Mouse (Mus musculus): ENCODE measurements at regions not wholly inside any gene's neighbourhood (a gene's known extent, or its start where the extent isn't known, plus 50 kb on each side); places are given as distances from the start of the nearest gene placed in this dataset.

GRCm38 (mm10) chr2:161340291-161340690 is 231.4 kb upstream of the Chd6 start:
- DNase-seq (ENCODE audit: inconsistent ontology term) = no peak

- peak; percentile 69 for DNase-seq (ENCODE audit: inconsistent ontology term)
These were observed 230.6 kb upstream of the Chd6 start for GRCm38 (mm10) chr2:161339327-161340001.

GRCm38 (mm10) chr2:161338953-161339326 is 230.1 kb upstream of the Chd6 start:
- no peak for DNase-seq (ENCODE audit: inconsistent ontology term)

GRCm38 (mm10) chr2:161332653-161333052 is 223.8 kb upstream of the Chd6 start:
- no peak for DNase-seq (ENCODE audit: inconsistent ontology term)

- peak; percentile 11 for DNase-seq (ENCODE audit: inconsistent ontology term)
These were observed 223.0 kb upstream of the Chd6 start for GRCm38 (mm10) chr2:161331850-161332365.

GRCm38 (mm10) chr2:161302796-161303195 is 193.9 kb upstream of the Chd6 start:
- peak; percentile 6 for DNase-seq (ENCODE audit: inconsistent ontology term)

- no peak for DNase-seq (ENCODE audit: inconsistent ontology term)
These were observed 160.1 kb upstream of the Chd6 start for GRCm38 (mm10) chr2:161268861-161269413.

- no peak for DNase-seq (ENCODE audit: inconsistent ontology term)
These were observed 157.6 kb upstream of the Chd6 start for GRCm38 (mm10) chr2:161266476-161266875.

GRCm38 (mm10) chr2:161265211-161265610 is 156.3 kb upstream of the Chd6 start:
- peak; percentile 41 for DNase-seq (ENCODE audit: inconsistent ontology term)

- no peak for DNase-seq (ENCODE audit: inconsistent ontology term)
These were observed 143.9 kb upstream of the Chd6 start for GRCm38 (mm10) chr2:161252761-161253160.

GRCm38 (mm10) chr2:161241665-161242064 is 132.8 kb upstream of the Chd6 start:
- no peak for DNase-seq (ENCODE audit: inconsistent ontology term)

- DNase-seq (ENCODE audit: inconsistent ontology term) = no peak
These were observed 128.5 kb upstream of the Chd6 start for GRCm38 (mm10) chr2:161237280-161237819.

GRCm38 (mm10) chr2:161233155-161233741 is 124.4 kb upstream of the Chd6 start:
- no peak for DNase-seq (ENCODE audit: inconsistent ontology term)

GRCm38 (mm10) chr2:161231405-161231804 is 122.5 kb upstream of the Chd6 start:
- no peak for DNase-seq (ENCODE audit: inconsistent ontology term)

- no peak for DNase-seq (ENCODE audit: inconsistent ontology term)
These were observed 106.9 kb upstream of the Chd6 start for GRCm38 (mm10) chr2:161215736-161216135.

GRCm38 (mm10) chr2:161214681-161215458 is 106.0 kb upstream of the Chd6 start:
- peak; percentile 72 for DNase-seq (ENCODE audit: inconsistent ontology term)

GRCm38 (mm10) chr2:161212322-161212882 is 103.5 kb upstream of the Chd6 start:
- DNase-seq (ENCODE audit: inconsistent ontology term) = no peak

- no peak for DNase-seq (ENCODE audit: inconsistent ontology term)
These were observed 88.0 kb upstream of the Chd6 start for GRCm38 (mm10) chr2:161196713-161197372.

GRCm38 (mm10) chr2:161187516-161187915 is 78.6 kb upstream of the Chd6 start:
- no peak for DNase-seq (ENCODE audit: inconsistent ontology term)

GRCm38 (mm10) chr2:161185122-161185521 is 76.2 kb upstream of the Chd6 start:
- peak; percentile 25 for DNase-seq (ENCODE audit: inconsistent ontology term)
